Mouse (Mus musculus): Measurements from ENCODE around the gene Arpp19.

Arpp19 gene

GRCm38 (mm10) chr9:75037451-75038356, at the start of gene Arpp19:
TSS of gene Arpp19 (plus strand) at chr9:75037614.
- peak; percentile 97 for DNase-seq (ENCODE audit: low read depth, low spot score)

- no peak for DNase-seq (ENCODE audit: low read depth, low spot score)
Measured at GRCm38 (mm10) chr9:74988893-74989460, 48.4 kb upstream of the Arpp19 start.

GRCm38 (mm10) chr9:74989990-74990389, 47.4 kb upstream of the Arpp19 start:
- no peak for DNase-seq (ENCODE audit: low read depth, low spot score)

- DNase-seq (ENCODE audit: low read depth, low spot score): no peak
Measured at GRCm38 (mm10) chr9:74994611-74995257, 42.7 kb upstream of the Arpp19 start.

- DNase-seq (ENCODE audit: low read depth, low spot score): no peak
Measured at GRCm38 (mm10) chr9:74996349-74996748, 41.1 kb upstream of the Arpp19 start.

- DNase-seq (ENCODE audit: low read depth, low spot score): no peak
Measured at GRCm38 (mm10) chr9:74997976-74998375, 39.4 kb upstream of the Arpp19 start.

- no peak for DNase-seq (ENCODE audit: low read depth, low spot score)
Measured at GRCm38 (mm10) chr9:75001006-75001405, 36.4 kb upstream of the Arpp19 start.

GRCm38 (mm10) chr9:75001611-75002204, 35.7 kb upstream of the Arpp19 start:
- DNase-seq (ENCODE audit: low read depth, low spot score): peak; percentile 83

- DNase-seq (ENCODE audit: low read depth, low spot score): peak; percentile 61
Measured at GRCm38 (mm10) chr9:75002262-75002661, 35.2 kb upstream of the Arpp19 start.

- peak; percentile 31 for DNase-seq (ENCODE audit: low read depth, low spot score)
Measured at GRCm38 (mm10) chr9:75004203-75004602, 33.2 kb upstream of the Arpp19 start.

- DNase-seq (ENCODE audit: low read depth, low spot score): no peak
Measured at GRCm38 (mm10) chr9:75016591-75016990, 20.8 kb upstream of the Arpp19 start.

- DNase-seq (ENCODE audit: low read depth, low spot score): no peak
Measured at GRCm38 (mm10) chr9:75019181-75019580, 18.2 kb upstream of the Arpp19 start.

GRCm38 (mm10) chr9:75019592-75019991, 17.8 kb upstream of the Arpp19 start:
- no peak for DNase-seq (ENCODE audit: low read depth, low spot score)

- no peak for DNase-seq (ENCODE audit: low read depth, low spot score)
Measured at GRCm38 (mm10) chr9:75020561-75020960, 16.9 kb upstream of the Arpp19 start.

- no peak for DNase-seq (ENCODE audit: low read depth, low spot score)
Measured at GRCm38 (mm10) chr9:75022546-75022945, 14.9 kb upstream of the Arpp19 start.

- DNase-seq (ENCODE audit: low read depth, low spot score): no peak
Measured at GRCm38 (mm10) chr9:75023150-75023894, 14.1 kb upstream of the Arpp19 start.

- no peak for DNase-seq (ENCODE audit: low read depth, low spot score)
Measured at GRCm38 (mm10) chr9:75024089-75024488, 13.3 kb upstream of the Arpp19 start.

- peak; percentile 57 for DNase-seq (ENCODE audit: low read depth, low spot score)
Measured at GRCm38 (mm10) chr9:75025689-75026088, 11.7 kb upstream of the Arpp19 start.

- DNase-seq (ENCODE audit: low read depth, low spot score): no peak
Measured at GRCm38 (mm10) chr9:75032408-75032807, 5.0 kb upstream of the Arpp19 start.

GRCm38 (mm10) chr9:75033141-75033540, 4.3 kb upstream of the Arpp19 start:
- peak; percentile 48 for DNase-seq (ENCODE audit: low read depth, low spot score)

- DNase-seq (ENCODE audit: low read depth, low spot score): no peak
Measured at GRCm38 (mm10) chr9:75034691-75035090, 2.7 kb upstream of the Arpp19 start.
